Mouse (Mus musculus) spleen, adult 18-20 months (tissue): ENCODE results near the gene Jsrp1.

Experiments
- DNase-seq, 2 experiments: peaks; one replicate each; pipeline ENCODE4 v3.0.0; 2022; ENCODE audit warnings: mixed read lengths in 2 of 2

Jsrp1 gene

GRCm38 (mm10) chr10:80813366-80813765 lies at the start of gene Jsrp1:
Gene Jsrp1 (minus strand): TSS chr10:80813498.
- no peak for DNase-seq

GRCm38 (mm10) chr10:80862305-80862704 lies 49.0 kb upstream of the Jsrp1 start:
- no peak for DNase-seq

- no peak for DNase-seq
Measured at GRCm38 (mm10) chr10:80858350-80858935, 45.1 kb upstream of the Jsrp1 start.

- no peak for DNase-seq
Measured at GRCm38 (mm10) chr10:80857848-80858247, 44.5 kb upstream of the Jsrp1 start.

GRCm38 (mm10) chr10:80857386-80857785 lies 44.1 kb upstream of the Jsrp1 start:
- no peak for DNase-seq

GRCm38 (mm10) chr10:80856908-80857307 lies 43.6 kb upstream of the Jsrp1 start:
- DNase-seq, result no peak

- no peak for DNase-seq
Measured at GRCm38 (mm10) chr10:80856267-80856666, 43.0 kb upstream of the Jsrp1 start.

GRCm38 (mm10) chr10:80855749-80856073 lies 42.4 kb upstream of the Jsrp1 start:
- no peak for DNase-seq

GRCm38 (mm10) chr10:80854913-80855748 lies 41.8 kb upstream of the Jsrp1 start, which contains the start of the genes Lsm7 and Sppl2b:
Gene Lsm7 (minus strand): TSS chr10:80855209.
Gene Sppl2b (plus strand): TSS chr10:80855275.
- DNase-seq, result peak; percentile 96 to 98

- peak; percentile 52 to 58 for DNase-seq
Measured at GRCm38 (mm10) chr10:80848571-80848970, 35.3 kb upstream of the Jsrp1 start.

- no peak for DNase-seq
Measured at GRCm38 (mm10) chr10:80845732-80846131, 32.4 kb upstream of the Jsrp1 start.

- no peak for DNase-seq
Measured at GRCm38 (mm10) chr10:80845055-80845693, 31.9 kb upstream of the Jsrp1 start.

GRCm38 (mm10) chr10:80843931-80844547 lies 30.7 kb upstream of the Jsrp1 start, which contains the start of gene Lingo3:
Gene Lingo3 (minus strand): TSS chr10:80844039.
- no peak for DNase-seq

- DNase-seq, result no peak
Measured at GRCm38 (mm10) chr10:80843087-80843930, 30.0 kb upstream of the Jsrp1 start.

GRCm38 (mm10) chr10:80842334-80842733 lies 29.0 kb upstream of the Jsrp1 start:
- DNase-seq, result no peak

- DNase-seq, result no peak
Measured at GRCm38 (mm10) chr10:80841685-80842084, 28.4 kb upstream of the Jsrp1 start.

GRCm38 (mm10) chr10:80839848-80840247 lies 26.6 kb upstream of the Jsrp1 start:
- no peak for DNase-seq

GRCm38 (mm10) chr10:80838346-80838912 lies 25.1 kb upstream of the Jsrp1 start:
- no peak for DNase-seq

GRCm38 (mm10) chr10:80837827-80838226 lies 24.5 kb upstream of the Jsrp1 start:
- no peak for DNase-seq

- DNase-seq, result no peak
Measured at GRCm38 (mm10) chr10:80836949-80837379, 23.7 kb upstream of the Jsrp1 start.

- DNase-seq, result no peak
Measured at GRCm38 (mm10) chr10:80835617-80836016, 22.3 kb upstream of the Jsrp1 start.

- DNase-seq, result no peak
Measured at GRCm38 (mm10) chr10:80832818-80833217, 19.5 kb upstream of the Jsrp1 start.
